Mouse (Mus musculus) intestine, embryonic 14.5 days (tissue): ENCODE results near the gene Ikzf3. TPM values are rescaled to one million over a fixed set of nuclear protein-coding genes. Genes with fewer than 3 reads are reported as not detected.
A peak's percentile ranks its signal among the peaks of the same experiment; 100 is the strongest.

Experiments
- ATAC-seq: fragments of 200-750 bp; cut with Nextera tagmentation; replicated peaks from 2 replicates; pipeline ENCODE4 v1.8.0; 2017; ENCODE audit warnings: low read depth, moderate number of reproducible peaks, moderate TSS enrichment, moderate library complexity; ENCODE audit not compliant: low FRiP score, low TSS enrichment
- DNase-seq: peaks from one replicate; pipeline ENCODE4 v3.0.0-alpha.2; 2018; ENCODE audit warnings: low spot score
- H3K27ac ChIP-seq: fragments of 300-500 bp; sonication (generic); 2 replicates; pipeline ENCODE4 v1.5.1; 2014; ENCODE audit warnings: low read depth, mild to moderate bottlenecking, control low read depth
- H3K27me3 ChIP-seq: fragments of 300-500 bp; sonication (generic); replicated peaks from 2 replicates; pipeline ENCODE4 v1.6.1; 2014; ENCODE audit warnings: low read length, control low read depth; ENCODE audit not compliant: control insufficient read depth, insufficient read depth
- H3K36me3 ChIP-seq: fragments of 300-500 bp; sonication (generic); 2 replicates; pipeline ENCODE4 v1.6.1; 2014; ENCODE audit warnings: low read length, control low read depth; ENCODE audit not compliant: control insufficient read depth, insufficient read depth
- H3K4me1 ChIP-seq: fragments of 300-500 bp; sonication (generic); replicated peaks from 2 replicates; pipeline ENCODE4 v1.6.1; 2014; ENCODE audit warnings: low read length, control low read depth, mixed read lengths; ENCODE audit not compliant: control insufficient read depth, insufficient read depth
- H3K4me2 ChIP-seq: fragments of 300-500 bp; sonication (generic); 2 replicates; pipeline ENCODE4 v1.6.1; 2014; ENCODE audit warnings: low read length
- H3K4me3 ChIP-seq: fragments of 300-500 bp; sonication (generic); 2 replicates; pipeline ENCODE4 v1.5.1; 2014; ENCODE audit warnings: low read depth, low read length, control low read depth, mixed read lengths
- H3K9ac ChIP-seq: fragments of 300-500 bp; sonication (generic); 2 replicates; pipeline ENCODE4 v1.6.1; 2014; ENCODE audit warnings: mild to moderate bottlenecking, low read length
- H3K9me3 ChIP-seq: fragments of 300-500 bp; sonication (generic); 2 replicates; pipeline ENCODE4 v1.6.1; 2016; ENCODE audit warnings: low read length, control low read depth; ENCODE audit not compliant: control insufficient read depth
- WGBS: fragments of 180-500 bp; shearing (Covaris S2); extraction: QIAGEN DNeasy Blood & Tissue Kit; methylation state at CpG from one replicate; pipeline ENCODE4 v1.1.7; 2014; 5-methylcytosine and 5-hydroxymethylcytosine counted together
- polyA plus RNA-seq: library from polyadenylated mRNA; unstranded; fragments of >200 nt; fragmentation: Nextera tagmentation; extraction: Ambion mirVana; gene quantifications from 2 replicates; pipeline ENCODE4 v1.2.1, GENCODE M21; 2014

The Ikzf3 gene
- polyA plus RNA-seq, 1 experiment from 2014 or later, result 0.19 TPM

GRCm38 (mm10) chr11:98456545-98456944 lies 89.3 kb downstream of the Ikzf3 start:
- Histone ChIP-seq H3K27ac (no peak overlapping the region), H3K4me1 (peaks cover 6% of the 10 kb centered on the region; the same call in 1 of the 2 replicates), H3K27me3 (peaks cover 20% of the 10 kb centered on the region), H3K9me3 (no peaks in the 10 kb centered on the region), H3K4me3 (no peak overlapping the region), H3K9ac (no peak overlapping the region), H3K36me3 (peaks cover 3% of the 10 kb centered on the region; the same call in 1 of the 2 replicates), H3K4me2 (no peak overlapping the region)
- ATAC-seq (no peak), DNase-seq (no peak)
- 62% methylated on average over 5 of the region's 5 CpGs for WGBS

- no peak overlapping the region for H3K9ac ChIP-seq
- no peaks in the 10 kb centered on the region for H3K9me3 ChIP-seq
- 86% methylated on average over 4 of the region's 4 CpGs for WGBS
- H3K4me2 ChIP-seq, result no peak overlapping the region
- peaks cover 3% of the 10 kb centered on the region; the same call in 1 of the 2 replicates for H3K36me3 ChIP-seq
- no peak overlapping the region for H3K27ac ChIP-seq
- DNase-seq (no peak), ATAC-seq (no peak)
- peaks cover 20% of the 10 kb centered on the region for H3K27me3 ChIP-seq
- peaks cover 6% of the 10 kb centered on the region; the same call in 1 of the 2 replicates for H3K4me1 ChIP-seq
- no peak overlapping the region for H3K4me3 ChIP-seq
Measured at GRCm38 (mm10) chr11:98455484-98455883, 90.3 kb downstream of the Ikzf3 start.

- DNase-seq, result no peak
- no peaks in the 10 kb centered on the region for H3K9me3 ChIP-seq
- peaks cover 23% of the 10 kb centered on the region for H3K27me3 ChIP-seq
- 75% methylated on average over 20 of the region's 20 CpGs for WGBS
- H3K4me1 ChIP-seq, result no peaks in the 10 kb centered on the region
- ATAC-seq, result no peak
- no peak overlapping the region for H3K27ac ChIP-seq
- H3K36me3 ChIP-seq, result peaks cover 2% of the 10 kb centered on the region; the same call in 1 of the 2 replicates
- H3K4me2 ChIP-seq, result no peak overlapping the region; the same call in 1 of the 2 replicates
- H3K9ac ChIP-seq, result 0 out of 2 replicates have a peak overlapping the region, but pooled peaks have one; percentile 13
- no peak overlapping the region for H3K4me3 ChIP-seq
Measured at GRCm38 (mm10) chr11:98449921-98450771, 95.7 kb downstream of the Ikzf3 start.

GRCm38 (mm10) chr11:98449419-98449818 lies 96.4 kb downstream of the Ikzf3 start:
- no peak overlapping the region for H3K27ac ChIP-seq
- no peaks in the 10 kb centered on the region for H3K4me1 ChIP-seq
- WGBS, result 73% methylated on average over 3 of the region's 3 CpGs

GRCm38 (mm10) chr11:98448191-98448790 lies 97.5 kb downstream of the Ikzf3 start:
- WGBS, result 32% methylated on average over 13 of the region's 13 CpGs
- DNase-seq, result peak; percentile 57
- H3K4me1 ChIP-seq, result no peaks in the 10 kb centered on the region
- peaks cover 23% of the 10 kb centered on the region for H3K27me3 ChIP-seq
- H3K4me2 ChIP-seq, result peak overlapping the region; percentile 45
- no peaks in the 10 kb centered on the region for H3K36me3 ChIP-seq
- H3K4me3 ChIP-seq, result peak overlapping the region; percentile 38
- no peak overlapping the region for H3K9ac ChIP-seq
- H3K27ac ChIP-seq, result peak overlapping the region; percentile 91; the same call in 1 of the 2 replicates
- ATAC-seq, result peak; percentile 51; the same call in 1 of the 2 replicates
- no peaks in the 10 kb centered on the region for H3K9me3 ChIP-seq

More at GRCm38 (mm10) chr11:98449419-98449818, 96.4 kb downstream of the Ikzf3 start:
- ATAC-seq, result no peak
- H3K36me3 ChIP-seq, result no peaks in the 10 kb centered on the region
- no peak for DNase-seq
- H3K9ac ChIP-seq, result no peak overlapping the region
- peak overlapping the region; percentile 45 for H3K4me2 ChIP-seq
- no peaks in the 10 kb centered on the region for H3K9me3 ChIP-seq
- peaks cover 23% of the 10 kb centered on the region for H3K27me3 ChIP-seq
- H3K4me3 ChIP-seq, result peak overlapping the region; percentile 38; the same call in 1 of the 2 replicates

- 14% methylated on average over 7 of the region's 7 CpGs for WGBS
- peaks cover 23% of the 10 kb centered on the region for H3K27me3 ChIP-seq
- DNase-seq, result no peak
- H3K4me1 ChIP-seq, result no peaks in the 10 kb centered on the region
- H3K9ac ChIP-seq, result peak overlapping the region; percentile 52
- peak overlapping the region; percentile 38 for H3K4me3 ChIP-seq
- no peaks in the 10 kb centered on the region for H3K36me3 ChIP-seq
- H3K27ac ChIP-seq, result peak overlapping the region; percentile 91
- H3K4me2 ChIP-seq, result peak overlapping the region; percentile 27
- 0 out of 2 replicates have a peak, but pooled peaks have one; percentile 0 for ATAC-seq
- no peaks in the 10 kb centered on the region for H3K9me3 ChIP-seq
Measured at GRCm38 (mm10) chr11:98447475-98447834, 98.4 kb downstream of the Ikzf3 start.

- H3K27me3 ChIP-seq, result peaks cover 23% of the 10 kb centered on the region
- H3K36me3 ChIP-seq, result no peaks in the 10 kb centered on the region
- H3K4me3 ChIP-seq, result peak overlapping the region; percentile 38
- H3K9me3 ChIP-seq, result no peaks in the 10 kb centered on the region
- peak; percentile 81 for ATAC-seq
- H3K27ac ChIP-seq, result peak overlapping the region; percentile 91
- peak; percentile 58 for DNase-seq
- H3K9ac ChIP-seq, result peak overlapping the region; percentile 52
- no peaks in the 10 kb centered on the region for H3K4me1 ChIP-seq
- peak overlapping the region; percentile 27 for H3K4me2 ChIP-seq
- 1% methylated on average over 29 of the region's 33 CpGs for WGBS
Measured at GRCm38 (mm10) chr11:98446562-98447474, 99.0 kb downstream of the Ikzf3 start.

GRCm38 (mm10) chr11:98446213-98446561 lies 99.6 kb downstream of the Ikzf3 start, which contains the start of gene Grb7:
TSS of gene Grb7 (plus strand) at chr11:98446394.
- peak within 1 kb of the TSS; percentile 52 for H3K9ac ChIP-seq
- H3K9me3 ChIP-seq, result no peaks in the 10 kb centered on the region
- ATAC-seq (peak; percentile 11; the same call in 1 of the 2 replicates), DNase-seq (no peak)
- H3K36me3 ChIP-seq, result no peaks in the 10 kb centered on the region
- peak within 1 kb of the TSS; percentile 38 for H3K4me3 ChIP-seq
- H3K4me2 ChIP-seq, result peak within 1 kb of the TSS; percentile 27
- peaks cover 23% of the 10 kb centered on the region for H3K27me3 ChIP-seq
- H3K27ac ChIP-seq, result peak within 1 kb of the TSS; percentile 91
- no peaks in the 10 kb centered on the region for H3K4me1 ChIP-seq
- WGBS, result 15% methylated on average over 5 of the region's 5 CpGs
